Mouse (Mus musculus) limb, embryonic 12.5 days (tissue): ENCODE data around the gene Ptpn11. TPM values are rescaled to one million over a fixed set of nuclear protein-coding genes. Genes with fewer than 3 reads are reported as not detected.

Experiments used
- ATAC-seq: fragments of 200-750 bp; cut with Nextera tagmentation; 2 replicates; pipeline ENCODE4 v1.8.0; 2017; ENCODE audit warnings: low read depth, moderate TSS enrichment; ENCODE audit not compliant: insufficient number of reproducible peaks, insufficient read depth, low FRiP score, low TSS enrichment
- H3K27ac ChIP-seq: fragments of 300-500 bp; sonication (generic); 2 replicates; pipeline ENCODE4 v1.5.1; 2016; ENCODE audit warnings: mild to moderate bottlenecking, moderate library complexity
- H3K27me3 ChIP-seq: fragments of 300-500 bp; sonication (generic); 2 replicates; pipeline ENCODE4 v1.6.1; 2016; ENCODE audit warnings: mild to moderate bottlenecking, moderate library complexity
- H3K36me3 ChIP-seq: fragments of 300-500 bp; sonication (generic); 2 replicates; pipeline ENCODE4 v1.6.1; 2016; ENCODE audit warnings: mild to moderate bottlenecking, moderate library complexity
- H3K4me1 ChIP-seq: fragments of 300-500 bp; sonication (generic); replicated peaks from 2 replicates; pipeline ENCODE4 v1.6.1; 2016
- H3K4me2 ChIP-seq: fragments of 300-500 bp; sonication (generic); 2 replicates; pipeline ENCODE4 v1.6.1; 2016; ENCODE audit warnings: mild to moderate bottlenecking, moderate library complexity
- H3K4me3 ChIP-seq: fragments of 300-500 bp; sonication (generic); replicated peaks from 2 replicates; pipeline ENCODE4 v1.5.1; 2016; ENCODE audit warnings: mild to moderate bottlenecking
- H3K9ac ChIP-seq: fragments of 300-500 bp; sonication (generic); replicated peaks from 2 replicates; pipeline ENCODE4 v1.6.1; 2016; ENCODE audit warnings: mild to moderate bottlenecking, moderate library complexity
- H3K9me3 ChIP-seq: fragments of 300-500 bp; sonication (generic); 2 replicates; pipeline ENCODE4 v1.6.1; 2016; ENCODE audit warnings: mild to moderate bottlenecking, moderate library complexity
- WGBS: fragments of 180-500 bp; shearing (Covaris S2); methylation state at CpG from one replicate; pipeline ENCODE4 v1.1.7; 2016; 5-methylcytosine and 5-hydroxymethylcytosine counted together
- polyA plus RNA-seq: library from polyadenylated mRNA; unstranded; fragments of >200 nt; fragmentation: Nextera tagmentation; extraction: Ambion mirVana; gene quantifications from 2 replicates; pipeline ENCODE4 v1.2.1, GENCODE M21; 2016

The Ptpn11 gene
- polyA plus RNA-seq, 1 experiment from 2014 or later, result 23.8 TPM

- no peak overlapping the region for H3K4me2 ChIP-seq
- no peak overlapping the region for H3K4me3 ChIP-seq
- peaks cover 43% of the 10 kb centered on the region for H3K36me3 ChIP-seq
- H3K4me1 ChIP-seq, result no peaks in the 10 kb centered on the region
- H3K27ac ChIP-seq, result no peak overlapping the region
- no peaks in the 10 kb centered on the region for H3K9me3 ChIP-seq
- ATAC-seq, result no peak
- H3K9ac ChIP-seq, result no peak overlapping the region
- no peaks in the 10 kb centered on the region for H3K27me3 ChIP-seq
- WGBS, result 88% methylated on average over 4 of the region's 4 CpGs
Measured at GRCm38 (mm10) chr5:121172835-121173234, 18.4 kb downstream of the Ptpn11 start.

GRCm38 (mm10) chr5:121169588-121169987, 21.6 kb downstream of the Ptpn11 start:
- no peak overlapping the region for H3K27ac ChIP-seq
- no peaks in the 10 kb centered on the region for H3K27me3 ChIP-seq
- H3K4me1 ChIP-seq, result no peaks in the 10 kb centered on the region
- H3K36me3 ChIP-seq, result peaks cover 74% of the 10 kb centered on the region
- no peak for ATAC-seq
- no peak overlapping the region for H3K4me2 ChIP-seq
- no peak overlapping the region for H3K9ac ChIP-seq
- 88% methylated on average over 2 of the region's 2 CpGs for WGBS
- H3K4me3 ChIP-seq, result no peak overlapping the region
- no peaks in the 10 kb centered on the region for H3K9me3 ChIP-seq

- H3K4me1 ChIP-seq, result no peaks in the 10 kb centered on the region
- 96% methylated on average over 6 of the region's 6 CpGs for WGBS
- ATAC-seq, result no peak
Measured at GRCm38 (mm10) chr5:121166884-121167283, 24.3 kb downstream of the Ptpn11 start.

GRCm38 (mm10) chr5:121162923-121163322, 28.3 kb downstream of the Ptpn11 start:
- H3K4me1 ChIP-seq, result no peaks in the 10 kb centered on the region
- no peak overlapping the region for H3K9ac ChIP-seq
- no peak overlapping the region for H3K4me3 ChIP-seq
- H3K9me3 ChIP-seq, result no peaks in the 10 kb centered on the region
- ATAC-seq, result no peak
- H3K36me3 ChIP-seq, result peaks cover 100% of the 10 kb centered on the region
- no peaks in the 10 kb centered on the region for H3K27me3 ChIP-seq
- H3K27ac ChIP-seq, result no peak overlapping the region
- 93% methylated on average over 7 of the region's 7 CpGs for WGBS
- no peak overlapping the region for H3K4me2 ChIP-seq

More at GRCm38 (mm10) chr5:121166884-121167283, 24.3 kb downstream of the Ptpn11 start:
- peaks cover 91% of the 10 kb centered on the region for H3K36me3 ChIP-seq
- no peak overlapping the region for H3K4me2 ChIP-seq
- H3K27ac ChIP-seq, result no peak overlapping the region
- no peaks in the 10 kb centered on the region for H3K27me3 ChIP-seq
- no peak overlapping the region for H3K4me3 ChIP-seq
- no peaks in the 10 kb centered on the region for H3K9me3 ChIP-seq
- no peak overlapping the region for H3K9ac ChIP-seq

GRCm38 (mm10) chr5:121162285-121162684, 28.9 kb downstream of the Ptpn11 start:
- no peak for ATAC-seq
- no peaks in the 10 kb centered on the region for H3K4me1 ChIP-seq
- no peaks in the 10 kb centered on the region for H3K27me3 ChIP-seq
- H3K4me2 ChIP-seq, result no peak overlapping the region
- peaks cover 100% of the 10 kb centered on the region for H3K36me3 ChIP-seq
- no peaks in the 10 kb centered on the region for H3K9me3 ChIP-seq
- 88% methylated on average over 5 of the region's 5 CpGs for WGBS
- H3K9ac ChIP-seq, result no peak overlapping the region
- no peak overlapping the region for H3K4me3 ChIP-seq
- no peak overlapping the region for H3K27ac ChIP-seq

- 89% methylated on average over 7 of the region's 7 CpGs for WGBS
- no peaks in the 10 kb centered on the region for H3K27me3 ChIP-seq
- H3K36me3 ChIP-seq, result peaks cover 97% of the 10 kb centered on the region
- no peak overlapping the region for H3K4me3 ChIP-seq
- no peaks in the 10 kb centered on the region for H3K4me1 ChIP-seq
- no peaks in the 10 kb centered on the region for H3K9me3 ChIP-seq
- H3K27ac ChIP-seq, result no peak overlapping the region
- no peak overlapping the region for H3K9ac ChIP-seq
- no peak overlapping the region for H3K4me2 ChIP-seq
- ATAC-seq, result no peak
Measured at GRCm38 (mm10) chr5:121158966-121159365, 32.2 kb downstream of the Ptpn11 start.

- H3K36me3 ChIP-seq, result peaks cover 96% of the 10 kb centered on the region
- ATAC-seq, result no peak
- 95% methylated on average over 5 of the region's 5 CpGs for WGBS
Measured at GRCm38 (mm10) chr5:121157489-121157888, 33.7 kb downstream of the Ptpn11 start.

GRCm38 (mm10) chr5:121157017-121157416, 34.2 kb downstream of the Ptpn11 start:
- H3K4me2 ChIP-seq, result no peak overlapping the region
- ATAC-seq, result no peak
- no peaks in the 10 kb centered on the region for H3K4me1 ChIP-seq
- no peak overlapping the region for H3K27ac ChIP-seq
- peaks cover 96% of the 10 kb centered on the region for H3K36me3 ChIP-seq
- H3K27me3 ChIP-seq, result no peaks in the 10 kb centered on the region
- H3K4me3 ChIP-seq, result no peak overlapping the region
- no peaks in the 10 kb centered on the region for H3K9me3 ChIP-seq
- H3K9ac ChIP-seq, result no peak overlapping the region
- WGBS, result 66% methylated on average over 2 of the region's 2 CpGs

More at GRCm38 (mm10) chr5:121157489-121157888, 33.7 kb downstream of the Ptpn11 start:
- Histone ChIP-seq H3K27me3 (no peaks in the 10 kb centered on the region), H3K27ac (no peak overlapping the region), H3K4me3 (no peak overlapping the region), H3K9ac (no peak overlapping the region), H3K4me1 (no peaks in the 10 kb centered on the region), H3K4me2 (no peak overlapping the region), H3K9me3 (no peaks in the 10 kb centered on the region)

GRCm38 (mm10) chr5:121156121-121156520, 35.1 kb downstream of the Ptpn11 start:
- Histone ChIP-seq H3K4me2 (no peak overlapping the region), H3K4me1 (no peaks in the 10 kb centered on the region), H3K27ac (no peak overlapping the region), H3K4me3 (no peak overlapping the region), H3K36me3 (peaks cover 96% of the 10 kb centered on the region), H3K27me3 (no peaks in the 10 kb centered on the region), H3K9ac (no peak overlapping the region), H3K9me3 (no peaks in the 10 kb centered on the region)
- ATAC-seq, result no peak
- WGBS, result 93% methylated on average over 4 of the region's 4 CpGs

GRCm38 (mm10) chr5:121150684-121151083, 40.5 kb downstream of the Ptpn11 start:
- peaks cover 95% of the 10 kb centered on the region for H3K36me3 ChIP-seq

GRCm38 (mm10) chr5:121149246-121149645, 42.0 kb downstream of the Ptpn11 start:
- peaks cover 97% of the 10 kb centered on the region for H3K36me3 ChIP-seq

More at GRCm38 (mm10) chr5:121150684-121151083, 40.5 kb downstream of the Ptpn11 start:
- no peak for ATAC-seq
- Histone ChIP-seq H3K4me2 (no peak overlapping the region), H3K9ac (no peak overlapping the region), H3K4me3 (no peak overlapping the region), H3K4me1 (no peaks in the 10 kb centered on the region), H3K9me3 (no peaks in the 10 kb centered on the region), H3K27ac (no peak overlapping the region), H3K27me3 (no peaks in the 10 kb centered on the region)
- 89% methylated on average over 4 of the region's 4 CpGs for WGBS

GRCm38 (mm10) chr5:121146275-121146674, 44.9 kb downstream of the Ptpn11 start:
- H3K4me3 ChIP-seq, result no peak overlapping the region
- H3K4me1 ChIP-seq, result no peaks in the 10 kb centered on the region
- peaks cover 98% of the 10 kb centered on the region for H3K36me3 ChIP-seq
- 93% methylated on average over 5 of the region's 5 CpGs for WGBS
- no peak overlapping the region for H3K4me2 ChIP-seq
- no peak overlapping the region for H3K27ac ChIP-seq
- no peak overlapping the region for H3K9ac ChIP-seq
- H3K9me3 ChIP-seq, result no peaks in the 10 kb centered on the region
- H3K27me3 ChIP-seq, result no peaks in the 10 kb centered on the region
- ATAC-seq, result no peak

More at GRCm38 (mm10) chr5:121149246-121149645, 42.0 kb downstream of the Ptpn11 start:
- Histone ChIP-seq H3K4me3 (no peak overlapping the region), H3K9me3 (no peaks in the 10 kb centered on the region), H3K4me2 (no peak overlapping the region), H3K27ac (no peak overlapping the region), H3K9ac (no peak overlapping the region), H3K27me3 (no peaks in the 10 kb centered on the region), H3K4me1 (no peaks in the 10 kb centered on the region)
- 82% methylated on average over 1 of the region's 1 CpGs for whole genome bisulfite sequencing
- ATAC-seq, result no peak
